Comparison of ENCODE assay signal across 16 mouse cellular contexts in genomic region chr7:141115874-141116273, GRCm38 (mm10). TPM values are rescaled to one million over a fixed set of nuclear protein-coding genes. Genes with fewer than 3 reads are reported as not detected.
"Had no signal": no experiment of that assay in that cellular context is flagged by ENCODE, and none has a peak within 500 bp of the region (broad histone marks: within the 10 kb centered on the region; RNA-seq: fewer than 3 reads in every experiment).

No protein-coding gene starts in this region.

- H3K4me3 ChIP-seq: kidney, embryonic 15.5 days; left cerebral cortex, adult 2 months; liver, embryonic 13.5 days; midbrain, embryonic 12.5 days; midbrain, embryonic 15.5 days; neural tube, embryonic 13.5 days had no signal

- H3K27ac ChIP-seq: kidney, embryonic 15.5 days; left cerebral cortex, adult 2 months; liver, embryonic 13.5 days; macrophage; midbrain, embryonic 12.5 days; midbrain, embryonic 15.5 days; neural tube, embryonic 13.5 days had no signal

- DNase-seq: kidney, adult 11 months; kidney, adult 8-10 months; kidney, postnatal 10 days; kidney, postnatal 36 days; layer of hippocampus, postnatal 36 days; liver, embryonic 13.5 days; lung, adult 2 months; retina, postnatal 1 day; right cerebral cortex, postnatal 25 days; thymus, postnatal 36 days had no signal

- H3K9ac ChIP-seq: kidney, embryonic 15.5 days; midbrain, embryonic 12.5 days; midbrain, embryonic 15.5 days; neural tube, embryonic 13.5 days had no signal

- H3K9me3 ChIP-seq: kidney, embryonic 15.5 days; liver, embryonic 13.5 days; midbrain, embryonic 12.5 days; midbrain, embryonic 15.5 days; neural tube, embryonic 13.5 days had no signal

- H3K36me3 ChIP-seq: kidney, embryonic 15.5 days; liver, embryonic 13.5 days; midbrain, embryonic 12.5 days; midbrain, embryonic 15.5 days; neural tube, embryonic 13.5 days had no signal

- ATAC-seq: midbrain, embryonic 15.5 days had no signal

- H3K4me2 ChIP-seq: kidney, embryonic 15.5 days; liver, embryonic 13.5 days; midbrain, embryonic 12.5 days; midbrain, embryonic 15.5 days; neural tube, embryonic 13.5 days had no signal

- H3K4me1 ChIP-seq: midbrain, embryonic 12.5 days; midbrain, embryonic 15.5 days; neural tube, embryonic 13.5 days had no signal

RNA-seq across cellular contexts. Expression of gene Ano9, which starts 1.7 kb away (rescaled TPM):
- polyA plus RNA-seq: macrophage; midbrain, embryonic 12.5 days had no signal

RNA-seq across cellular contexts. Expression of gene Pkp3, which starts 37.9 kb away (rescaled TPM):
- polyA plus RNA-seq: macrophage had no signal

RNA-seq across cellular contexts. Expression of gene B4galnt4, which starts 55.0 kb away (rescaled TPM):
- polyA plus RNA-seq: macrophage had no signal
